Mouse (Mus musculus) forebrain, embryonic 15.5 days (tissue): Measurements from ENCODE around the gene Grip1. TPM values are rescaled to one million over a fixed set of nuclear protein-coding genes. Genes with fewer than 3 reads are reported as not detected.

Source experiments
- ATAC-seq: fragments of 200-750 bp; cut with Nextera tagmentation; replicated peaks from 2 replicates; pipeline ENCODE4 v1.8.0; 2017; ENCODE audit warnings: mild to moderate bottlenecking, moderate TSS enrichment, moderate library complexity
- H3K27ac ChIP-seq: fragments of 300-500 bp; sonication (generic); replicated peaks from 2 replicates; pipeline ENCODE4 v1.5.1; 2015; ENCODE audit warnings: mild to moderate bottlenecking, inconsistent platforms
- H3K27me3 ChIP-seq: fragments of 300-500 bp; sonication (generic); 2 replicates; pipeline ENCODE4 v1.6.1; 2015; ENCODE audit warnings: inconsistent platforms
- H3K36me3 ChIP-seq: fragments of 300-500 bp; sonication (generic); 2 replicates; pipeline ENCODE4 v1.6.1; 2015; ENCODE audit warnings: mild to moderate bottlenecking, inconsistent platforms
- H3K4me1 ChIP-seq: fragments of 300-500 bp; sonication (generic); 2 replicates; pipeline ENCODE4 v1.6.1; 2015; ENCODE audit warnings: inconsistent platforms
- H3K4me2 ChIP-seq: fragments of 300-500 bp; sonication (generic); replicated peaks from 2 replicates; pipeline ENCODE4 v1.6.1; 2015; ENCODE audit warnings: mild to moderate bottlenecking, inconsistent platforms
- H3K4me3 ChIP-seq: fragments of 300-500 bp; sonication (generic); 2 replicates; pipeline ENCODE4 v1.5.1; 2015; ENCODE audit warnings: mild to moderate bottlenecking, inconsistent platforms
- H3K9ac ChIP-seq: fragments of 300-500 bp; sonication (generic); replicated peaks from 2 replicates; pipeline ENCODE4 v1.6.1; 2015; ENCODE audit warnings: mild to moderate bottlenecking, inconsistent platforms
- H3K9me3 ChIP-seq: fragments of 300-500 bp; sonication (generic); 2 replicates; pipeline ENCODE4 v1.6.1; 2016; ENCODE audit warnings: inconsistent platforms
- WGBS: fragments of 180-500 bp; shearing (Covaris S2); methylation state at CpG from one replicate; pipeline ENCODE4 v1.1.7; 2015; ENCODE audit warnings: mixed read lengths; 5-methylcytosine and 5-hydroxymethylcytosine counted together
- polyA plus RNA-seq: library from polyadenylated mRNA; unstranded; fragments of >200 nt; fragmentation: Nextera tagmentation; extraction: Ambion mirVana; gene quantifications from 2 replicates; pipeline ENCODE4 v1.2.1, GENCODE M21; 2015

Grip1 gene
- polyA plus RNA-seq, 1 experiment from 2014 or later: 19.2 TPM

- no peak for ATAC-seq
- peaks cover 3% of the 10 kb centered on the region for H3K4me1 ChIP-seq
- H3K4me2 ChIP-seq: no peak overlapping the region
- no peak overlapping the region for H3K4me3 ChIP-seq
- H3K9me3 ChIP-seq: no peaks in the 10 kb centered on the region
- no peaks in the 10 kb centered on the region for H3K36me3 ChIP-seq
- no peaks in the 10 kb centered on the region for H3K27me3 ChIP-seq
- 74% methylated on average over 6 of the region's 6 CpGs for WGBS
- H3K9ac ChIP-seq: no peak overlapping the region
- no peak overlapping the region for H3K27ac ChIP-seq
Observed at GRCm38 (mm10) chr10:119634544-119634943, 180.9 kb downstream of the Grip1 start.

- WGBS: 77% methylated on average over 10 of the region's 10 CpGs
- no peak for ATAC-seq
- H3K27ac ChIP-seq: no peak overlapping the region
Observed at GRCm38 (mm10) chr10:119640534-119640933, 186.9 kb downstream of the Grip1 start.

GRCm38 (mm10) chr10:119641011-119641410, 187.4 kb downstream of the Grip1 start:
- H3K4me2 ChIP-seq: no peak overlapping the region
- no peaks in the 10 kb centered on the region for H3K36me3 ChIP-seq
- 63% methylated on average over 12 of the region's 12 CpGs for WGBS
- H3K27me3 ChIP-seq: no peaks in the 10 kb centered on the region
- ATAC-seq: no peak
- no peak overlapping the region for H3K4me3 ChIP-seq
- no peaks in the 10 kb centered on the region for H3K9me3 ChIP-seq
- H3K9ac ChIP-seq: no peak overlapping the region
- H3K4me1 ChIP-seq: peaks cover 13% of the 10 kb centered on the region
- no peak overlapping the region for H3K27ac ChIP-seq

More at GRCm38 (mm10) chr10:119640534-119640933, 186.9 kb downstream of the Grip1 start:
- H3K9me3 ChIP-seq: no peaks in the 10 kb centered on the region
- H3K4me3 ChIP-seq: no peak overlapping the region
- H3K36me3 ChIP-seq: no peaks in the 10 kb centered on the region
- no peak overlapping the region for H3K9ac ChIP-seq
- H3K4me2 ChIP-seq: no peak overlapping the region
- H3K27me3 ChIP-seq: no peaks in the 10 kb centered on the region
- H3K4me1 ChIP-seq: peaks cover 13% of the 10 kb centered on the region

- Histone ChIP-seq H3K9ac (no peak overlapping the region; the same call in 1 of the 2 replicates), H3K27me3 (no peaks in the 10 kb centered on the region), H3K9me3 (no peaks in the 10 kb centered on the region), H3K4me1 (peaks cover 13% of the 10 kb centered on the region), H3K4me2 (no peak overlapping the region), H3K36me3 (no peaks in the 10 kb centered on the region), H3K4me3 (no peak overlapping the region), H3K27ac (no peak overlapping the region)
- ATAC-seq: no peak
- 72% methylated on average over 5 of the region's 5 CpGs for WGBS
Observed at GRCm38 (mm10) chr10:119644289-119644688, 190.7 kb downstream of the Grip1 start.

GRCm38 (mm10) chr10:119646500-119647439, 193.1 kb downstream of the Grip1 start:
- no peaks in the 10 kb centered on the region for H3K9me3 ChIP-seq
- no peak overlapping the region for H3K9ac ChIP-seq
- H3K4me3 ChIP-seq: no peak overlapping the region
- WGBS: 67% methylated on average over 29 of the region's 29 CpGs
- H3K4me1 ChIP-seq: peaks cover 13% of the 10 kb centered on the region
- no peak overlapping the region for H3K4me2 ChIP-seq
- H3K36me3 ChIP-seq: no peaks in the 10 kb centered on the region
- H3K27me3 ChIP-seq: no peaks in the 10 kb centered on the region
- H3K27ac ChIP-seq: no peak overlapping the region
- no peak for ATAC-seq

- Histone ChIP-seq H3K36me3 (no peaks in the 10 kb centered on the region), H3K4me1 (0 out of 2 replicates have a peak, but pooled peaks cover 3% of the 10 kb centered on the region), H3K27me3 (no peaks in the 10 kb centered on the region), H3K9me3 (no peaks in the 10 kb centered on the region; the same call in 1 of the 2 replicates), H3K9ac (no peak overlapping the region), H3K27ac (no peak overlapping the region), H3K4me3 (no peak overlapping the region), H3K4me2 (no peak overlapping the region)
- 64% methylated on average over 7 of the region's 7 CpGs for WGBS
- no peak for ATAC-seq
Observed at GRCm38 (mm10) chr10:119660677-119661353, 207.2 kb downstream of the Grip1 start.

GRCm38 (mm10) chr10:119663586-119663985, 210.0 kb downstream of the Grip1 start:
- Histone ChIP-seq H3K27me3 (no peaks in the 10 kb centered on the region), H3K4me2 (no peak overlapping the region), H3K9ac (no peak overlapping the region), H3K4me1 (0 out of 2 replicates have a peak, but pooled peaks cover 3% of the 10 kb centered on the region), H3K4me3 (no peak overlapping the region), H3K36me3 (no peaks in the 10 kb centered on the region), H3K27ac (no peak overlapping the region), H3K9me3 (no peaks in the 10 kb centered on the region)
- WGBS: 87% methylated on average over 9 of the region's 9 CpGs
- no peak for ATAC-seq

- H3K4me1 ChIP-seq: no peaks in the 10 kb centered on the region
- H3K27me3 ChIP-seq: no peaks in the 10 kb centered on the region
- H3K27ac ChIP-seq: no peak overlapping the region
- no peaks in the 10 kb centered on the region for H3K36me3 ChIP-seq
- no peaks in the 10 kb centered on the region for H3K9me3 ChIP-seq
- H3K4me2 ChIP-seq: no peak overlapping the region
- 80% methylated on average over 11 of the region's 11 CpGs for WGBS
- H3K4me3 ChIP-seq: no peak overlapping the region
- H3K9ac ChIP-seq: no peak overlapping the region
- no peak for ATAC-seq
Observed at GRCm38 (mm10) chr10:119666386-119666785, 212.8 kb downstream of the Grip1 start.

- H3K4me1 ChIP-seq: 0 out of 2 replicates have a peak, but pooled peaks cover 2% of the 10 kb centered on the region
- H3K9ac ChIP-seq: no peak overlapping the region
- ATAC-seq: no peak
- H3K9me3 ChIP-seq: no peaks in the 10 kb centered on the region
- 60% methylated on average over 7 of the region's 7 CpGs for WGBS
- no peaks in the 10 kb centered on the region for H3K27me3 ChIP-seq
- H3K36me3 ChIP-seq: no peaks in the 10 kb centered on the region
- no peak overlapping the region for H3K4me3 ChIP-seq
- no peak overlapping the region for H3K27ac ChIP-seq
- no peak overlapping the region for H3K4me2 ChIP-seq
Observed at GRCm38 (mm10) chr10:119670456-119670855, 216.8 kb downstream of the Grip1 start.

- Histone ChIP-seq H3K4me3 (no peak overlapping the region), H3K27ac (0 out of 2 replicates have a peak overlapping the region, but pooled peaks have one; percentile 32), H3K27me3 (no peaks in the 10 kb centered on the region), H3K9ac (no peak overlapping the region), H3K4me2 (no peak overlapping the region), H3K4me1 (peaks cover 15% of the 10 kb centered on the region), H3K9me3 (no peaks in the 10 kb centered on the region), H3K36me3 (no peaks in the 10 kb centered on the region)
- 5% methylated on average over 3 of the region's 3 CpGs for WGBS
- peak; percentile 57; the same call in 1 of the 2 replicates for ATAC-seq
Observed at GRCm38 (mm10) chr10:119684377-119684826, 230.8 kb downstream of the Grip1 start.

GRCm38 (mm10) chr10:119691358-119692083, 237.9 kb downstream of the Grip1 start:
- under 1% methylated on average over 16 of the region's 16 CpGs for WGBS
- peak overlapping the region; percentile 90 for H3K4me2 ChIP-seq
- peaks cover 29% of the 10 kb centered on the region for H3K4me1 ChIP-seq

More at GRCm38 (mm10) chr10:119691358-119692083, 237.9 kb downstream of the Grip1 start:
- H3K27me3 ChIP-seq: no peaks in the 10 kb centered on the region
- peak overlapping the region; percentile 91 for H3K27ac ChIP-seq
- peak; percentile 93 for ATAC-seq
- H3K9ac ChIP-seq: peak overlapping the region; percentile 57
- no peaks in the 10 kb centered on the region for H3K36me3 ChIP-seq
- no peaks in the 10 kb centered on the region for H3K9me3 ChIP-seq
- peak overlapping the region; percentile 54 for H3K4me3 ChIP-seq
